Mouse (Mus musculus) left cerebral cortex, postnatal 14 days (tissue): ENCODE data around the gene Tnpo1. TPM values are rescaled to one million over a fixed set of nuclear protein-coding genes. Genes with fewer than 3 reads are reported as not detected.

ENCODE experiments used
- DNase-seq, 2 experiments: peaks; one replicate each; pipeline ENCODE4 v3.0.0; 2021 to 2022; ENCODE audit warnings: low spot score in 2 of 2, mixed read lengths in 1 of 2
- intact Hi-C: fragments of 180-260 bp; cut with DNase I; formaldehyde crosslinking; loops from one replicate; pipeline ENCODE4 v1.15.1; 2025
- total RNA-seq, 2 experiments: library from RNA; stranded (reverse); gene quantifications; 2 replicates each; pipeline ENCODE4 v1.2.3; 2021

Gene Tnpo1
- total RNA-seq, 2 experiments from 2014 or later, result 63.0 to 70.3 TPM

DNA sequence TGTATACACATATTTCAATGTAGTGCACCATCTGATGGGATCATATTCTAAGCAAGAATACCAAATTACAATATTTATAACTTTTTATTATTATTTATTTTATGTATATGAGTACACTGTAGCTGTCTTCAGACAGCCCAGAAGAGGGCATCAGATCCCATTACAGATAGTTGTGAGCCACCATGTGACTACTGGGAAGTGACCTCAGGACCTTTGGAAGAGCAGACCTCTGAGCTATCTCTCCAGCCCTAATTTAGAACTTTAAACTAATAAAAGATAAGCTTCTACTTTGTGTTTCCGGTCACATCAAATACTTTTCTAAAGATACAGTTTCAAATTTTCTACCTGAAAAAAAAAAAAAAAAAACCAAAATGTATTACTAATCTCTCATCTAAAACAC is 117.1 kb downstream of the Tnpo1 start:
- no peak for DNase-seq
- intact Hi-C loops, result no loop called here

DNA sequence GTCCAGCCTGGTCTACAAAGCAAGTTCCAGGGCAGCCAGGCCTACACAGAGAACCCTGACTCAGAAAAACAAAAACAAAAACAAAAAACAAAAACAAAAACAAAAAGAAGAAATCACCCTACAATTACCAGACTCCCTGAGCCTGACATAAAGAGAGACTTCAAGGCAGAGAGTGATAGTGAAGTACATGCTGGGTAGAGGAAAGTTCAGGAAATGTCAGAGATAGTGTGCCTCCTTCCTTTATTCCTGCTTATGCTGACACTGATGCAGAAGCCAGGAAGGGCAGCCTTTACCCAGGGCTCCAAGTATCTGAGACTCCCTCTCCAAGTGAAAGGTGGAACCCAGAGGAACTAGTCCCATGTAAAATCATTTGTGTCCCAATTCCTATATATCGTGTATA is 121.7 kb downstream of the Tnpo1 start:
- intact Hi-C loops, result no loop called here

DNA sequence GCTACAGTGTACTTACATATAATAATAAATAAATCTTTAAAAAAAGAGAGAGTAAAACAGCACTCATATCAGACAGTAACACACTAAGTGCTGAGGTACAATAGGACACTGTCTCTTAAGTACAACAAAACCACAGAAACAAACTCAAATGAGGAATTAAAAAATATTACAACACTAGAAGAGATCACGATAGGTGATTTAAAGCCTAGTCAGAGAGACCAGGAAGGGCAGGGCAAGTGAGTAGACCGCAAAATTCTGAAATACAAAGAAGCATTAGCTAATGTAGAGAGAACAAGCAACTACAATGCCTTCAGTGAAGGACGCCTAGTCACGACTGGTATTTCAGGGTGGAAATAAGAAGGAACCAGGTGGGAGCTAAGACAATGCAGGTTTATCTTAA is 122.5 kb downstream of the Tnpo1 start:
- DNase-seq, result no peak
- intact Hi-C loops, result no loop called here

More for the DNA sequence above, 121.7 kb downstream of the Tnpo1 start:
- DNase-seq, result no peak

DNA sequence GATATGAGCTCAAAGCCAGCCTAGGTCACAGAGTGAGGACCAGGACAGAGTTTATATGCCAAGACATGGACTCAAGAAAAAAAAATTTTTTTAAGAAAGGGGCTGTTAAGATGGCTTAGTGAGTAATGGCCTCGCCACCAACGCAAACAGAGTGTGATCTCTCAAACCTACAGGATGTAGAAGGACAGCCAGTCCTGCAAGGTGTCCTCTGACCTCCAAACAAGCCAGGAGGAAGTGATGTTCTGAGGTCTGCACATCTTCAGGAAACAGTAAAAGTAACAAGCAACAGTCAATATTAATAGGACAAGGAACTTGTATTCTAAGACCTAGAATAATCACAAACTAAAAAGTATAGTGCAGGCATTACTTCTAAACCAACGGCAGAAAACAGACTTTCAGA is 123.2 kb downstream of the Tnpo1 start:
- intact Hi-C loops, result no loop called here
- DNase-seq, result no peak

DNA sequence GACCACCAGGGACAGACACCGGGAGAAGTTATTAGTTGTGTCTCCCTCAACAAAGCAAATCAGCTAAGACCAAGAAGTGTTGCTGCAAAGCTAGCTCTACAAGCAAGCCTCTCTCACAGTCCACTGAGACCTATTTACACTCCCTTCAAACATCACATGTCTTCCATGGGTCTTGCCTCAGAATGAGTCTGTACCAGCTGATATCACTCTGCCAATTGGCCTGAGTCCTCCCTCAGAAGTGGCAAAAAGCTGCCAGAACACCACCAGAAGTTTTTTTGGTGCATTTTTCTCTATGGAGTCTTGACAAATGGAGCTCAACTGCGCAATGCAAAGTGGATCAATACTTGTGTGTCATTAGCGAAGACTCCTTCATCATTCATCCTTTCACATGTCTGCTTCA is 130.7 kb downstream of the Tnpo1 start:
- intact Hi-C loops, result no loop called here
- DNase-seq, result no peak

DNA sequence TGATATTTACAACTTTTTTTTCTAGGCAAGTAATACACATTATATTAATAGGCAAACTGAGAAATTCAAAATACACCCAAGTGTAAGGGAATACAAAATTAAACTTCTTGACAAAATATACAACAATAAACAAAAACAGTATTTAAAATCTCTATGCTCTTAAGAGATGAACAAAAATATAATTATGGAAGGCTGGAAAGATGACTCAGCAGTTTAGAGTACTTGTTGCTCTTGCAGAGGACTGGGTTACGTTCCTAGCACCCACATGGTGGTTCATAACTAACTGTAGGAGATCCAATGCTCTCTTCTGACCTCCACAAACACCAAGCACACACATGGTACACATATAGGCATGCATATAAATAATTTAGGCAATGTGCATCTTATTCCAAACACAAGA is 133.3 kb downstream of the Tnpo1 start:
- intact Hi-C loops, result no loop called here
- no peak for DNase-seq

DNA sequence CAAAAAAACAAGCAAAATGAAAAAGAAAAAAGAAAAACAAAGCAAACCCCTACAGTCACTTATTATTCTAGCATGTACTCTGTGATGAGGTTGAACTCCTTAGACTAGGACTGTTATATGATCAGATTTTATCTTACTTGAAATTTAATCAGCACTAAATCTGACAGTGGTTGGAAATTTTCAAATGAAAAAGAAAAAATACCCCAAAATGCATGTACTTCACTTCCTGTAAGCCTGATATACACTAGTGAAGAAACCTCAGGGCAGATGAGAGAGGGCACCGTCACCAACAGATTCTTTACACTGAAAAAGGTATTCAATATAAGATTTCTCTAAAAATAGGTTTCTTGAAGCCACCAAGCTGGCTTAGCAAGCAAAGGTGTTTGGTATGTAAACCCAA is 134.5 kb downstream of the Tnpo1 start:
- intact Hi-C loops, result no loop called here
- no peak for DNase-seq

Other genes with a start within 250 kb of the Tnpo1 start
- under 1 TPM; 0.31 to 0.38 TPM for gene Tmem171, start 231.6 kb downstream of the Tnpo1 start, total RNA-seq
- 10 to 100 TPM; 36.7 to 36.9 TPM for gene Fcho2, start 110.9 kb downstream of the Tnpo1 start, total RNA-seq
- not detected for gene 1700024P04Rik, start 58.2 kb upstream of the Tnpo1 start, total RNA-seq